Mouse (Mus musculus): ENCODE measurements around the gene Auts2. TPM values are rescaled to one million over a fixed set of nuclear protein-coding genes. Genes with fewer than 3 reads are reported as not detected.

Auts2 gene
- polyA plus RNA-seq, 1 experiment = 39.0 TPM

DNA sequence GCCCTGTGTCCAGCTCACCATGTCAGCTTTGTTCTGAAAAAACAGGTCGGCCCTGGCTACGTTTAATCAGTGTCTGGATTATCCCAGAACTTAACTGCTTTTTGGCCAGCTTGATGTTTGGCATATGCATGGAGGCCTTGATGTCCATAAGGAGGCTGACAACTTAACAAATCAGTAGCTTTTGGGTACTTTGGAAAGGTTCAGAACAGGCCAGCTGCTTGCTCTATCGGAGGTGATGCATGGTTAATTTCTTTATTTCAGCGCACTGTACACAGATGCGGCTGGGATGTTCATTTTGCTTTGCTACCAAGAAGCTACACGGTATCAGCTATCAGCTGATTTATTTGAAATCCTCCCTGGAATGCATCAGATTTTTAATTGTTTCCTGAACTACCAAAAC, 741.2 kb downstream of the Auts2 start:
- Histone ChIP-seq H3K4me1 (ENCODE audit: control insufficient read depth, insufficient read depth, low read length) (no peaks in the 10 kb centered on the region), H3K4me3 (replicated peaks; ENCODE audit: insufficient read depth, low read depth, low read length) (no peak overlapping the region), H3K27me3 (ENCODE audit: control insufficient read depth, insufficient read depth, low read length) (no peaks in the 10 kb centered on the region), H3K27ac (ENCODE audit: insufficient read depth, low read length) (no peak overlapping the region)
- TF ChIP-seq POLR2A (IDR thresholded peaks at IDR 0.05; ENCODE audit: borderline replicate concordance, insufficient read depth, low read length) = no peak
- no peak for TF ChIP-seq CTCF (IDR thresholded peaks at IDR 0.05; ENCODE audit: borderline replicate concordance, insufficient read depth, low read depth, low read length)
- 90% methylated on average over 6 of the region's 6 CpGs for WGBS
- no peak for DNase-seq

DNA sequence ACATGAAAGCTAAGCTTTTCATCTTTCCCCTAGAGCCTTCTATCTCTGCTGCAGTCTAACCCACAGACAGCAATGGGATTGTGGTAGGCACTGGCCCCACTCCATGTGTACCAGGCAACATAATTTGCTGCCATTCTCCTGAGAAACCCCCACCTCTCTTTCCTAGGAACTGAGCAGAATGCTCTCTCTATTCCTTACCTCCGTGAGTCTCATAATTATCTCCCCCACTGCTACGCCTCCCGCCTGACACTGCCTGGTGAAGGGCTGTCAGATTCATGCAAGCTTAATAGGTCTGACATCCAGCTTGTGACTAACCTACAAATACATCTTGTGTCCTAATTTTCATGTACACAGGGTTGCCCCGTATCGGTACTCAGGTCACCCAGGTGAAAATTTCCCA, 744.8 kb downstream of the Auts2 start:
- Histone ChIP-seq H3K4me1 (ENCODE audit: control insufficient read depth, insufficient read depth, low read length) (peaks cover 6% of the 10 kb centered on the region), H3K27me3 (ENCODE audit: control insufficient read depth, insufficient read depth, low read length) (no peaks in the 10 kb centered on the region), H3K27ac (ENCODE audit: insufficient read depth, low read length) (no peak overlapping the region), H3K4me3 (replicated peaks; ENCODE audit: insufficient read depth, low read depth, low read length) (no peak overlapping the region)
- no peak for DNase-seq
- WGBS = 91% methylated on average over 5 of the region's 5 CpGs
- no peak for TF ChIP-seq POLR2A (IDR thresholded peaks at IDR 0.05; ENCODE audit: borderline replicate concordance, insufficient read depth, low read length)
- no peak for TF ChIP-seq CTCF (IDR thresholded peaks at IDR 0.05; ENCODE audit: borderline replicate concordance, insufficient read depth, low read depth, low read length)

DNA sequence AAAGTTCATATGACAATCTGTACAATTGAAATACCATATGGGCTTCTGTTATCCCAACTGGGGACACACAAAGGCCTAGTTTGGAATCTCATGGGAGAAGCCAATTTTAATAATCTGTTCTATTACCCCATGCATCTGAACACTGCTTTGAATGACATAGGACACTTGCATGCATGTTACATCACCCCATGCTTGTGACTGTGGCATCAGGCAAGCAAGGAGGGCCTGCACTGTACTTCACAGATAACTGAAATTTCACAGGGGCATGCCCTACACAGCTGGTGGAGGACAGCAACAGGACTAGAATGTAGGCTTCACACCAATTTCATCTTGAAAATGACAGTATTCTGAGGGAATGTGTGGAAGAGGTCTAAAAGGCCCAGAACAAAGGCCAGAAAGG, 746.1 kb downstream of the Auts2 start:
- Histone ChIP-seq H3K4me3 (replicated peaks; ENCODE audit: insufficient read depth, low read depth, low read length) (no peak overlapping the region), H3K27ac (ENCODE audit: insufficient read depth, low read length) (no peak overlapping the region), H3K27me3 (ENCODE audit: control insufficient read depth, insufficient read depth, low read length) (no peaks in the 10 kb centered on the region), H3K4me1 (ENCODE audit: control insufficient read depth, insufficient read depth, low read length) (peaks cover 6% of the 10 kb centered on the region)
- no peak for TF ChIP-seq POLR2A (IDR thresholded peaks at IDR 0.05; ENCODE audit: borderline replicate concordance, insufficient read depth, low read length)
- TF ChIP-seq CTCF (IDR thresholded peaks at IDR 0.05; ENCODE audit: borderline replicate concordance, insufficient read depth, low read depth, low read length) = no peak
- DNase-seq = no peak

DNA sequence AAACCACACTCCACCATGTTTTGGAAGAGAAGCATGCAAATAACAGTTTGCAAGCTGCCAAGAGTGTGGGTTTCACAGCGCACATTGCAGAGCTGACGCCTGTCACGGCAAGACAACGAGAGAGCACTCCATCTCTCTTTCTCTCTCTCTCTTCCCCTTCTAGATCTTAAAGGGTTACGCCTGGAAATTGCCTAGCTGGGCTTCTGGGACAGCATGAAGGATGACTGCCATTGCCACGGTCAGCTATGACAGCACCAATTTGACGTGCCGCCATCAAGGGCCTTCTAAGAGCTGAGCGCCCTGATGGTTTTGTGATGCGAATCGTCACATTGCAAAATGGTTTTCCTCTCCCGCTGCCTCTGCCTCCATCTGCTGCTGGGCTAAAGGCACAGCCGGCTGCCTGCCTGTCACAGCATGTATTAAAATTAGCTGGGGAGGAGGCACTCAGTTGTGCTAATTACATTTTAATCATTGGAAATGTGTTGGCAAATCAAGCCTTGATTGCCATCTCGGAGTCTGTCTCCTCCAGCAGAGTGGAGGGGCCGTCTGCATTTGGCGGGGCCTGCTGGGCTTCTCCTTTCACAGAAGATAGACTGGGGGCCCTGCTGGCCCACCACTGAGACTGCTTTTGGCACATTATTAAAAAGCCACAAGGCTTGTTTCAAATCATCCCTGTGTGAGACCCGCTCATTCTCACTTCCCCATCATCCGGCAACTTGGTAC, 748.6 kb downstream of the Auts2 start:
- peak; percentile 38; the same call in 1 of the 2 replicates for TF ChIP-seq CTCF (IDR thresholded peaks at IDR 0.05; ENCODE audit: borderline replicate concordance, insufficient read depth, low read depth, low read length)
- TF ChIP-seq POLR2A (IDR thresholded peaks at IDR 0.05; ENCODE audit: borderline replicate concordance, insufficient read depth, low read length) = no peak
- WGBS = 8% methylated on average over 18 of the region's 18 CpGs
- peak overlapping the region; percentile 16 for H3K4me3 ChIP-seq (replicated peaks; ENCODE audit: insufficient read depth, low read depth, low read length)
- no peaks in the 10 kb centered on the region for H3K27me3 ChIP-seq (ENCODE audit: control insufficient read depth, insufficient read depth, low read length)
- DNase-seq = peak; percentile 83 to 89
- no peak overlapping the region for H3K27ac ChIP-seq (ENCODE audit: insufficient read depth, low read length)
- peaks cover 6% of the 10 kb centered on the region for H3K4me1 ChIP-seq (ENCODE audit: control insufficient read depth, insufficient read depth, low read length)

DNA sequence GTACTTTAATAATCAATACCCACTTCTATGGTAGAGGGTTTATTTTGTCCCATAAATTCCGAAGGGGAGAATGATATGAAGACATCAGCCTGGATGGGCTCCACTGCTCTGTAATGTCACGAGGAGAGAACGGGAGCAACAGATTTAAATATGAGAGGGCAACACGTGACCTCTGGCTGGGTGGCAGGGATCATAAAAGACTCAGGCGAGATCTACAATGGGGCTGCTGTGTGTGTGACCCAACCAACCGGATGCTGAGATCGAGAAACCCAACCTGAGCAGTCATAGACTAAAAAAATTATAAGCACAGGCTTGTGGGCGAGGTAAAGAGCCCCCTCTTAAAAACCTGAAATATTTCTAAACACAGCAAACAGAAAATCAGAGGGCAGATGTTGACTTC, 753.5 kb downstream of the Auts2 start:
- DNase-seq = no peak
- Histone ChIP-seq H3K4me3 (replicated peaks; ENCODE audit: insufficient read depth, low read depth, low read length) (no peak overlapping the region), H3K27me3 (ENCODE audit: control insufficient read depth, insufficient read depth, low read length) (no peaks in the 10 kb centered on the region), H3K4me1 (ENCODE audit: control insufficient read depth, insufficient read depth, low read length) (no peaks in the 10 kb centered on the region; the same call in 1 of the 2 replicates), H3K27ac (ENCODE audit: insufficient read depth, low read length) (no peak overlapping the region)
- WGBS = 96% methylated on average over 8 of the region's 8 CpGs
- TF ChIP-seq POLR2A (IDR thresholded peaks at IDR 0.05; ENCODE audit: borderline replicate concordance, insufficient read depth, low read length) = no peak
- TF ChIP-seq CTCF (IDR thresholded peaks at IDR 0.05; ENCODE audit: borderline replicate concordance, insufficient read depth, low read depth, low read length) = no peak

DNA sequence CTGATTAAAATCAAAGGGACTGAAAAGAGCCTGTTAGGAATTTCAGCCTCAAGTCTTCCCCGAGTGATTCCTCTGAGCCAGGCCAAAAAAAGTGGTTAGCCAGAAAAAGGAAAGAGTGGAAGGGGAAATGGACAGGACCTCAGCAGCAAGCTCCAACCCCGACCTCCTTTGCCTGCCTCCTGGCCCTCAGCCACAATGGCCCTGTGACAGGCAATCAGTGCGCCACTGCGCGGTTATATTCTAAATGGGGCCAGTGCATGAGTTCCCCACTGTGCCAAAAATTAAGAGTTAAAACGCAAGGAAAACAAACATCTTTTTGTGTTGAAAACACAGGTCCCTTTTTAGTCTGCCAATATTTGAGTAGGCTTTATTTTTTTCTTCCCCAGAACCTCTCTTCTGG, 755.1 kb downstream of the Auts2 start:
- peak in 1 of 2 experiments; percentile 44 for DNase-seq
- Histone ChIP-seq H3K4me1 (ENCODE audit: control insufficient read depth, insufficient read depth, low read length) (no peaks in the 10 kb centered on the region), H3K27me3 (ENCODE audit: control insufficient read depth, insufficient read depth, low read length) (no peaks in the 10 kb centered on the region), H3K27ac (ENCODE audit: insufficient read depth, low read length) (no peak overlapping the region), H3K4me3 (replicated peaks; ENCODE audit: insufficient read depth, low read depth, low read length) (no peak overlapping the region)
- WGBS = 63% methylated on average over 6 of the region's 6 CpGs
- TF ChIP-seq POLR2A (IDR thresholded peaks at IDR 0.05; ENCODE audit: borderline replicate concordance, insufficient read depth, low read length) = no peak
- no peak for TF ChIP-seq CTCF (IDR thresholded peaks at IDR 0.05; ENCODE audit: borderline replicate concordance, insufficient read depth, low read depth, low read length)

DNA sequence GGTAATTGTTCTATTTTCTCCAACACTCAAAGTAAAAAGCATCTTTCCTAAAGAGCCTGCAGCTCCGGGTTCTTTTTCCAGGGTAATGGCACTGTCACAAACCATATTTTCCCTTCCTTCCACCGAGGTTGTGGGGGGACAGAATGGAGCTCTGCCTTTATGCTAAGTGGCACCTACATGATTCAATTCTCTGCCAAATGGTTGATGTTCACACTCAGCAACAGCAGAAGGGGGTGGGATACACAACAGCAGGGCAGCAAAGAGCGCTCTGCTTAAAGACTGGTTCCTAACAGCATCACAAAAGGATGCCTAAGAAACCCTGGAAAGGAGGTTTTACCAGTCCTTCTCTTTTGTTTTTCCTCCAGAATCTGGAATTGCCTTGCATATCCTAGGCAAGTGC, 759.9 kb downstream of the Auts2 start:
- Histone ChIP-seq H3K4me1 (ENCODE audit: control insufficient read depth, insufficient read depth, low read length) (no peaks in the 10 kb centered on the region), H3K4me3 (replicated peaks; ENCODE audit: insufficient read depth, low read depth, low read length) (no peak overlapping the region), H3K27ac (ENCODE audit: insufficient read depth, low read length) (no peak overlapping the region), H3K27me3 (ENCODE audit: control insufficient read depth, insufficient read depth, low read length) (no peaks in the 10 kb centered on the region)
- no peak for DNase-seq
- TF ChIP-seq CTCF (IDR thresholded peaks at IDR 0.05; ENCODE audit: borderline replicate concordance, insufficient read depth, low read depth, low read length) (no peak), POLR2A (IDR thresholded peaks at IDR 0.05; ENCODE audit: borderline replicate concordance, insufficient read depth, low read length) (no peak)
- WGBS = 92% methylated on average over 3 of the region's 3 CpGs

DNA sequence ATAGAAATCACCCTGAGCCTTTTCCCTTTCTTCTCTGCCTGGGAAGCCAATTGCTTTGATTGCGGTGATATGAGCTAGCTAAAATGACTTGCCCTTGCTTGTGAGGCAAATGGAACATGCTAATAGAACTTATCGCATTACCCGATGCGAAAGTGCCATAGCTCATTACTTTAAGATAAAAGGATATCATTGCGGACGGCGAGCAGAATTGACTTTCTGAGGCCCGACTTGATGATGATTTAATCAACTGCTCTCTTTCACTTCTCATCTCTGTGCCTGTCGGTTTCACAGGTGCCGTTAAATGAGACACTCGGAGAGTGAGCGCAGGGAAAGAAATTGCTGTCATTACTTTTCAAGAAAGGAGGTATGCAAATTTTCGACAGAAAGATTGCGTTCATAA, 762.1 kb downstream of the Auts2 start:
- TF ChIP-seq CTCF (IDR thresholded peaks at IDR 0.05; ENCODE audit: borderline replicate concordance, insufficient read depth, low read depth, low read length) (no peak), POLR2A (IDR thresholded peaks at IDR 0.05; ENCODE audit: borderline replicate concordance, insufficient read depth, low read length) (no peak)
- no peak overlapping the region for H3K4me3 ChIP-seq (replicated peaks; ENCODE audit: insufficient read depth, low read depth, low read length)
- H3K27ac ChIP-seq (ENCODE audit: insufficient read depth, low read length) = no peak overlapping the region
- no peak for DNase-seq
- 97% methylated on average over 14 of the region's 14 CpGs for WGBS
- no peaks in the 10 kb centered on the region for H3K4me1 ChIP-seq (ENCODE audit: control insufficient read depth, insufficient read depth, low read length)
- H3K27me3 ChIP-seq (ENCODE audit: control insufficient read depth, insufficient read depth, low read length) = no peaks in the 10 kb centered on the region

All from cerebellum, adult 2 months (tissue).